Mouse (Mus musculus) lung, embryonic 15.5 days (tissue): ENCODE data around the gene Pgbd1. TPM values are rescaled to one million over a fixed set of nuclear protein-coding genes. Genes with fewer than 3 reads are reported as not detected.

Experiments
- ATAC-seq: fragments of 200-750 bp; cut with Nextera tagmentation; 2 replicates; pipeline ENCODE4 v1.8.0; 2017; ENCODE audit warnings: moderate number of reproducible peaks, borderline replicate concordance; ENCODE audit not compliant: low FRiP score, low TSS enrichment; ENCODE audit errors: extremely low read depth
- H3K27ac ChIP-seq: fragments of 300-500 bp; sonication (generic); 2 replicates; pipeline ENCODE4 v1.5.1; 2015; ENCODE audit warnings: moderate library complexity, mild to moderate bottlenecking, inconsistent platforms
- H3K27me3 ChIP-seq: fragments of 300-500 bp; sonication (generic); 2 replicates; pipeline ENCODE4 v1.6.1; 2015; ENCODE audit warnings: inconsistent platforms
- H3K36me3 ChIP-seq: fragments of 300-500 bp; sonication (generic); 2 replicates; pipeline ENCODE4 v1.6.1; 2015; ENCODE audit warnings: inconsistent platforms
- H3K4me1 ChIP-seq: fragments of 300-500 bp; sonication (generic); 2 replicates; pipeline ENCODE4 v1.6.1; 2015; ENCODE audit warnings: inconsistent platforms
- H3K4me2 ChIP-seq: fragments of 300-500 bp; sonication (generic); 2 replicates; pipeline ENCODE4 v1.6.1; 2015; ENCODE audit warnings: inconsistent platforms, mild to moderate bottlenecking, moderate library complexity
- H3K4me3 ChIP-seq: fragments of 300-500 bp; sonication (generic); 2 replicates; pipeline ENCODE4 v1.5.1; 2015; ENCODE audit warnings: mild to moderate bottlenecking, inconsistent platforms
- H3K9ac ChIP-seq: fragments of 300-500 bp; sonication (generic); 2 replicates; pipeline ENCODE4 v1.6.1; 2015; ENCODE audit warnings: inconsistent platforms
- H3K9me3 ChIP-seq: fragments of 300-500 bp; sonication (generic); 2 replicates; pipeline ENCODE4 v1.6.1; 2016; ENCODE audit warnings: inconsistent platforms
- WGBS: fragments of 180-500 bp; shearing (Covaris S2); methylation state at CpG from one replicate; pipeline ENCODE4 v1.1.7; 2015; 5-methylcytosine and 5-hydroxymethylcytosine counted together
- polyA plus RNA-seq: library from polyadenylated mRNA; unstranded; fragments of >200 nt; fragmentation: Nextera tagmentation; extraction: Ambion mirVana; gene quantifications from 2 replicates; pipeline ENCODE4 v1.2.1, GENCODE M21; 2015

The Pgbd1 gene
- polyA plus RNA-seq, 1 experiment from 2014 or later = 3.0 TPM

DNA sequence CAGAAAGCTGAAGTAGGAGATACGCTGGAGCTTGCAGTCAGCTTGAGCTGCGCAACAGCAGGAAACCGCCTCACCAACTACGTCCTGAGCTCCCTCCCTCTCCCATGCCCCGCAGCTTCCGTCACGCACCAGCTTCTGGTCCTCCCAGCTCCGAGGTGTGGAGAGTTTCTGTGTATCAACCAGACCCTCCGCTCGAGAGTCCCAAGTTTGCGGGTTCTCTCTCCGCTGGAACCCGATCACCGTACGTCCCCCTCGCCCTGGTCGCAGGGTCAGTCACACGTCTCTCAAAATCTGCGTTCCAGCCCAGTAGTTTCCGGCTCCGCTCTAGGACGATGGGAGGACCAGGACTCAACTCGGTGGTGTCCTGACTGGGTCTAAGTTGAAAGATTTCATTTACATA is 12.6 kb upstream of the Pgbd1 start, which contains the start of gene Zscan26:
Gene Zscan26, minus strand, starts transcription at position 282 of the 400 bp plus-strand sequence.
- WGBS = under 1% methylated on average over 23 of the region's 23 CpGs
- peak within 1 kb of the TSS; percentile 83 for H3K4me3 ChIP-seq
- no peaks in the 10 kb centered on the region for H3K9me3 ChIP-seq
- H3K9ac ChIP-seq = peak within 1 kb of the TSS; percentile 70
- peak within 1 kb of the TSS; percentile 62 for H3K4me2 ChIP-seq
- H3K27me3 ChIP-seq = no peaks in the 10 kb centered on the region
- H3K36me3 ChIP-seq = peaks cover 17% of the 10 kb centered on the region
- H3K4me1 ChIP-seq = peaks cover 17% of the 10 kb centered on the region; the same call in 1 of the 2 replicates
- peak; percentile 85 for ATAC-seq
- peak within 1 kb of the TSS; percentile 81 for H3K27ac ChIP-seq

DNA sequence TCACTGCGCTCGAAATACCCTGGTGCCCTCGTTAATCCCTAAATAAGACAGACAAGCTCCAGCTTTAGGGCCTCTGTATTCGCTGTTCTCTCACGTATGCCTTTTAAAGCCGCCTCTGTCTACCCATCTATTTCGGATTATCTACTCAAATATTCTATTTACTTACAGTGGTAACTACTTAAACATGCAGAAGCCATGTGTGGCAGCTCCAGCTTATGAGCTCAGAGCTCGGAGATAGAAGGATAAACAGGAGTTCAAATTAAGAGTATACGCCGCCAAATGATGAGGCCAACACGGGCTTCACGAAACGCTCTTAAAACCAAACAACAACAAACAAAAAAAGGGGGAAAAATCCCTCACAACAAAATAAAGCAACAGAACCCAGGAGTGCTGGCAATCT is 12.2 kb upstream of the Pgbd1 start:
- peak overlapping the region; percentile 70 for H3K9ac ChIP-seq
- peaks cover 17% of the 10 kb centered on the region for H3K4me1 ChIP-seq
- H3K9me3 ChIP-seq = no peaks in the 10 kb centered on the region
- WGBS = 4% methylated on average over 13 of the region's 13 CpGs
- H3K27me3 ChIP-seq = no peaks in the 10 kb centered on the region
- peak overlapping the region; percentile 81 for H3K27ac ChIP-seq
- ATAC-seq = peak; percentile 9; the same call in 1 of the 2 replicates
- H3K36me3 ChIP-seq = peaks cover 17% of the 10 kb centered on the region
- peak overlapping the region; percentile 83 for H3K4me3 ChIP-seq
- peak overlapping the region; percentile 62 for H3K4me2 ChIP-seq

DNA sequence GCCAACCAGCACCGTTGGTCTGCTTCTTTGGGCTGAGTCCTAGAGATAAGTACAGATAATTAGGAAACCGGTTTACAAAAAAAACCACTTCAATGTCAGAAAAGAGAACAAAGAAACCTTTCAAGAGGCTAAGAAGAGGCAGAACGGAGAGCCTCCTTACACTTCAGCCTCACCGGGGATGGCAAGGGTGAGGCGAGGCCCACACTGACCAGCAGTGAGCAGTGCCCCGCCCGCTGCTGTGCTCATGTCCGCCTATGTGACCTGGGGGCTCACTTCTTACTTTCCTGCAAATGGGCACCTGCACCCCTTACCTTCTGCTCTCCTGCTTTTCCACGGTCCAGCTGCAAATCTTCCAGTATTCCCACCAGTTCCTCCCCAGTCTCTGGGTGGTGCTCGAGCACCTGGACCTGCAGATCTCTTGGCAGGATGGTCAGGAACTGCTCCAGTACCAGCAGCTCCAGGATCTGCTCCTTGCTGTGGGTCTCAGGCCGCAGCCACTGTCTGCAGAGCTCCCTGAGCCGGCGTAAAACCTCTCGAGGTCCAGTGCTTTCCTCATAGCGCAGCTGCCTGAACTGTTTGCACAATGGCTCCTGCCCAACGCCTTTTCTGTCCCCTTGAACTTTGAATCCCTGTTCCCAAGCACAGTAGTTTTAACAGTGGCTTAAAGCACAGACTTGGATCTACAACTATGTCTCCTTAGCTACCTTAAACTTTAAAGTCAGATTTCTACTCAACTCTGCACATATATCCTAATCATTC is 7.2 kb upstream of the Pgbd1 start:
- no peak for ATAC-seq
- Histone ChIP-seq H3K9me3 (no peaks in the 10 kb centered on the region), H3K36me3 (peaks cover 59% of the 10 kb centered on the region), H3K4me3 (no peak overlapping the region), H3K27me3 (no peaks in the 10 kb centered on the region), H3K4me2 (no peak overlapping the region), H3K9ac (no peak overlapping the region), H3K4me1 (peaks cover 14% of the 10 kb centered on the region), H3K27ac (peak overlapping the region; percentile 58)
- WGBS = 64% methylated on average over 16 of the region's 16 CpGs

DNA sequence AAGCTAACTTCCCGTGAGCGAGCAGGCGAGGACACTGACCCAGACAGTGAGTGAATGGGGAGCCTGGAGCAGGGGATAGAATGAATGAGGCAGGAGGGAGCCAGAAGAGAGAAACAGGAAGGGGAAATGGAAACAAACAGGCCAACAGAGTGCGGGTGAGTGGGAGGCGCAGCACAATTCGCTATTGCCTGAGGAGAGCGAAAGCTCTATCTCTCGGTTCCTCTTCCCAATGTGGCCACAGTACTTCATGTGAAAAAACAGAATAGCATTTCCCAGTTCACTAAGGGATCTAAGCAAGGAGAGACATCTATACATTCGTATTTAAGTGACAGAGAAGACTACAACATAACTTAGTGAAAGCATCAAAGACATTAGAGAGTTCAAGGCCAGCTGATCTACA is 5.9 kb upstream of the Pgbd1 start:
- ATAC-seq = no peak
- Histone ChIP-seq H3K27ac (no peak overlapping the region), H3K36me3 (peaks cover 65% of the 10 kb centered on the region), H3K4me1 (peaks cover 4% of the 10 kb centered on the region), H3K4me3 (no peak overlapping the region), H3K4me2 (no peak overlapping the region), H3K27me3 (no peaks in the 10 kb centered on the region), H3K9ac (no peak overlapping the region), H3K9me3 (no peaks in the 10 kb centered on the region)
- WGBS = 87% methylated on average over 9 of the region's 9 CpGs

DNA sequence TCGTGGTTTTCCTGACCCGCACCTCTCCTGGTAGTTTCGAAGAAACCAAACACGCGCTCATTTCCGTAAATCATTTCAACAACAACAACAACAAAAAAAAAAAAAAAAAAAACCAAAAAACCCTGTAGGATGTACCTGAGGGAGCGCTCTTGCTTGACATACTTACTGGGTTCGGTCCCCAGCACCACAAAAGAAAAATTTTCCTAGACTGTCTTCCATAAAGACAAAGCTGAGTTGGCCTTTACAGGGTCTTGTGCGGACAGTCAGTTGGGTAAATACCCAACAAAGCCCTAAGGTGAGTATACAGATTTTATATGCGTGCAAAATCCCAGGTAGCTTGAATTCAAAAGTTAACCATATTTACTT is 332 bp upstream of the Pgbd1 start:
- WGBS = 17% methylated on average over 10 of the region's 10 CpGs
- Histone ChIP-seq H3K9ac (peak overlapping the region; percentile 62; the same call in 1 of the 2 replicates), H3K27ac (peak overlapping the region; percentile 90), H3K9me3 (no peaks in the 10 kb centered on the region), H3K4me1 (peaks cover 8% of the 10 kb centered on the region; the same call in 1 of the 2 replicates), H3K36me3 (peaks cover 36% of the 10 kb centered on the region), H3K4me3 (peak overlapping the region; percentile 53), H3K4me2 (peak overlapping the region; percentile 82), H3K27me3 (no peaks in the 10 kb centered on the region)
- no peak for ATAC-seq

DNA sequence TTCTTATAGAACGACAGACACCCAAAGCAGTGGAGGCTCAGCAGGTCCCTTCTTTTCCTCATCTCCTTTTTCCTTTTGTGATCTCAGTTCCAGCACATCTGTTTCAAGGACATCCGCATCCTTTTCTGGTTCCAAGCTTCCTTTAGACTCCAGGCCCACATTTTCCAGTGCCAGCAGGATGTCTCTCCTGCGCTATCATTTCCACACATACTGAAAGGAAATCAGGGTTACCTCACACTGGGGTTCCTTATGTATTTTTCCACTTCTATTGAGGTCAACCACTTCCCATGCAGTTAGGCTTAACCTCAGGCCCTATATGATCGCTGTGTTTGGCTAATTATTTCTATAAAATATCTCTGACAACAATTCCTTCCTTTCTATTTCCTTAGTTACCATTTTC is 5.4 kb downstream of the Pgbd1 start:
- Histone ChIP-seq H3K9me3 (no peaks in the 10 kb centered on the region), H3K27ac (no peak overlapping the region), H3K9ac (no peak overlapping the region), H3K4me2 (no peak overlapping the region), H3K36me3 (no peaks in the 10 kb centered on the region), H3K27me3 (no peaks in the 10 kb centered on the region), H3K4me1 (peaks cover 6% of the 10 kb centered on the region; the same call in 1 of the 2 replicates), H3K4me3 (no peak overlapping the region)
- no peak for ATAC-seq
- 81% methylated on average over 4 of the region's 4 CpGs for WGBS

DNA sequence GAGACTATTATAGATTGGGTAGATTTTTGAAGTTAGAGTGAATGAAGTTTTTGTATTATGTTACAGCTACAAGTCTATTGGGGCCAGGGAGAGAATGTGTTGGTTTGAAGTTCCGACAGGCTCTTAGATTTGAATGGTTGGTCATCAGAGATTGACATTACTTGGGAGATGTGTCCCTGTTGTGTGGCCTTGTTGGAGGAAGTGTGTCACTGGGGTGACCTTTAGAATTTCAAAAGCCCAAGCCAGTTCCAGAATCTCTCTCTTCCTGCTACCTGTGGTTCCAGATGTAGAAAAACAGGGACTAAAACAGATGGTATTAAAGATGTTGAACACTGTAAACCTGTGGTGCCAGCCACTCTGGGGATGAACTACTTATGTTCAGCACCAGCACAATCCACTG is 13.2 kb downstream of the Pgbd1 start:
- 80% methylated on average over 1 of the region's 1 CpGs for WGBS

DNA sequence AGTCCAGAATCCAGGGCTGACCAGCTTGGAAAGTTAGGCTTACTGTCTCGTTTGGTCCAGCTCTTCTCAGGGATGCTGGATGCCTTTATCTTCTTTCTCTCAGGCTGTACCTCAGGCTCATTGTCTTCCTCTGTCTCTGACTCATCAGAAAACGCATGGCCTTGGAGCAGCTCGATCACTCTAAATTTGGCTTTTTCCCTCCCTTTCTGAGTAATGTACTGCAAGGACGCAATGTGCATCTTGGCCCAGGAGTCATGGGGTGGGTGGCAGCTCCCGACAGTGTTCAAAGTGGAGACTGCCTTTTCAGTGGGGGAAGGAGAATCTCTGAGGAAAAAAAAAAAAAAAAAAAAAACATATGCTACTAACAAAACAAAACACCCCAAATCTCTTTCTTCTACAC is 17.6 kb downstream of the Pgbd1 start:
- Histone ChIP-seq H3K4me2 (no peak overlapping the region), H3K9ac (no peak overlapping the region), H3K4me3 (no peak overlapping the region), H3K27ac (no peak overlapping the region), H3K27me3 (no peaks in the 10 kb centered on the region), H3K4me1 (no peaks in the 10 kb centered on the region), H3K9me3 (no peaks in the 10 kb centered on the region), H3K36me3 (no peaks in the 10 kb centered on the region)
- no peak for ATAC-seq
- 59% methylated on average over 5 of the region's 5 CpGs for WGBS

More for the DNA sequence above, 13.2 kb downstream of the Pgbd1 start:
- no peaks in the 10 kb centered on the region for H3K36me3 ChIP-seq
- no peak for ATAC-seq
- no peak overlapping the region for H3K27ac ChIP-seq
- H3K4me1 ChIP-seq = no peaks in the 10 kb centered on the region
- no peak overlapping the region for H3K4me3 ChIP-seq
- no peak overlapping the region for H3K9ac ChIP-seq
- no peaks in the 10 kb centered on the region for H3K9me3 ChIP-seq
- H3K4me2 ChIP-seq = no peak overlapping the region
- H3K27me3 ChIP-seq = no peaks in the 10 kb centered on the region

DNA sequence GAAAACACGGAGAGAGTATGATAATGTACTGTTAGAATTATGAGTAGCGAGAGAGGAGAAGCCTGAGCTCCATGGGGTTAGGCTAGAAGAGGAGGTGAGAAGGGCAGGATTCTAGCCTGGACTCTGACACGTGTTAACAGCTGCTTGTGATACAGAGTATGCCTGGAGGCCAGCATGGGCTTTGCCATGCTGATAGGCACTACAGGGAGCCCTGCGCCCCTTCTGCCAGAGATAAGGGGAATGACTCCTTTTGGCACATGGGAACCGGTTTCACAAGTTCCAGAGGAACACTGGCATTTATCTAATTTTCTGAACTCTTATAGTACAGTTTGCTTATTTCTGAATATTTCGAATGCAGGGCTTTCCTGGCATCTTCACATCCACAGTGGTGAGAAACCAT is 22.0 kb downstream of the Pgbd1 start:
- H3K9ac ChIP-seq = no peak overlapping the region
- no peaks in the 10 kb centered on the region for H3K9me3 ChIP-seq
- WGBS = 44% methylated on average over 6 of the region's 6 CpGs
- no peak overlapping the region for H3K4me3 ChIP-seq
- no peaks in the 10 kb centered on the region for H3K36me3 ChIP-seq
- no peak overlapping the region for H3K4me2 ChIP-seq
- peaks cover 5% of the 10 kb centered on the region; the same call in 1 of the 2 replicates for H3K4me1 ChIP-seq
- no peak overlapping the region for H3K27ac ChIP-seq
- H3K27me3 ChIP-seq = no peaks in the 10 kb centered on the region
- ATAC-seq = no peak; the same call in 1 of the 2 replicates

DNA sequence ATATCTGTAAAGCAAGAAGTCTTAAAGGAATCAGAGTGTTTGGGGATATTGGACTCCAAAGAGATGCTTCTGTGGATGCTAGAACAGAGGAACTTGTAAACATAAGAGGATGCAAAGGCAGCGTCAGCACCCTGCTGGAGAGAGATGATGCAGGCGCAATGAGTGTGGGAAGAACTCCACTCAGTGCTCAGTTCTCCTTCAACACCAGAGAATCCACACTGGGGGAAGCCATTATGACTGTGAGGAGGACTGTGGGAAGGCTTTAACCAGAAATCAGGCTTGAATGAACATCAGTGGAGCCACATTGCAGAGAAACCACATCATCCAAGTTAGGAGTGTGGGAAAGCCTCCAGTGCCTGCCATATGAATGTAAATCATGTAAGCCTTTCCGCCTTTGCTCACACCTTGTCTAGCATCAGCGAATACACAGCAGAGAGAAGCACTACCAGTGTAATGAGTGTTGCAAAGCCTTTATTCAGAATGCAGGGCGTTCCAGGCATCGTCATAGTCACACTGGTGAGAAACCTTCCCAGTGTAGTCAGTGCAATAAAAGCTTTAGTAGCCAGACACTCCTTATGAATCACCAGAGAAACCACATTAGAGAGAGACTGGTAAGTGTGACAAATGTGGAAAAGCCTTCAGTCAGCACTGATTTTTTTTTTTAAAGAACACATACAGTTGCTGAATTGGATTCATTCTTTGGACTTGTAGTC is 23.4 kb downstream of the Pgbd1 start:
- Histone ChIP-seq H3K36me3 (no peaks in the 10 kb centered on the region), H3K4me1 (peaks cover 5% of the 10 kb centered on the region; the same call in 1 of the 2 replicates), H3K27me3 (no peaks in the 10 kb centered on the region), H3K4me3 (no peak overlapping the region), H3K4me2 (no peak overlapping the region), H3K9me3 (no peaks in the 10 kb centered on the region), H3K9ac (no peak overlapping the region), H3K27ac (no peak overlapping the region)
- WGBS = 80% methylated on average over 6 of the region's 6 CpGs
- ATAC-seq = no peak

DNA sequence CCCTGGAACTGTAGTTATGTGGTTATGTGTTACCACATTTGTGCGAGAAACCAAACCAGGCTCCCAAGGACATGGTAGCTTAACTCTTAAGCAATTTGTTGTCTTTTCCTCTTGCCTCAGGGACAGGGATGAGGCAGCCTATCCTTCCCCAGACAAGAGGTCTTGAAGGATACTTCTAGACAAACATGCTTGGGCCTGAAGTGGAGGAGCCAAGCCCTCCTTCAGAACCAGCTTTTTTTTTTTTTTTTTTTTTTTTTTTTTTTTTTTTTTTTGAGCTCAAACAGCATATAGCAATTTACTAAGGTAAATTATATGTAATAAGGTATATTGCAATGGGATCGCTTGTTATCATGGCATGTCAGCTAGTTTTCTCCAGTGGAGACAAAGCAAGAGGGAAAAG is 25.1 kb downstream of the Pgbd1 start:
- Histone ChIP-seq H3K27ac (no peak overlapping the region; the same call in 1 of the 2 replicates), H3K4me3 (no peak overlapping the region), H3K4me2 (no peak overlapping the region), H3K4me1 (peaks cover 5% of the 10 kb centered on the region; the same call in 1 of the 2 replicates), H3K9ac (no peak overlapping the region), H3K36me3 (no peaks in the 10 kb centered on the region), H3K27me3 (no peaks in the 10 kb centered on the region), H3K9me3 (no peaks in the 10 kb centered on the region)
- WGBS = 88% methylated on average over 2 of the region's 2 CpGs
- ATAC-seq = no peak

DNA sequence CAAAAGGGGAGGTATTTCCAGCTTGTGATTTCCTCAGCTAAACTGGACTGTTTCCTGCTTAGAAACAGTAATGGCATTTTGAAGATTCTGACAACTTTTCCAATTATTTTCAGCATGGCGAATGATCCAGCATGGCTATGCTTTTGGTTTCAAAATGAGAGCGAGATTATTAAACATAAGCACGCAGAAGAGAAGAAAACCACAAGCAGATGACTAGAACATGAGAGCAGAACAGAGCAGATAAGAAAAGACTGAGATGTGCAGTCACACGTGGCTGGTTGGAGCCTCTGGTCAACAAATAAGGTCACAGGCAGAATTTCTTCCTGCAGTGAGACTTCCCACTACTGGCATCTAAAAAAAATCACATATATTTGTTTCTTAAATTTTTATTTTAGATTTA is 25.6 kb downstream of the Pgbd1 start:
- WGBS = 62% methylated on average over 4 of the region's 4 CpGs
- ATAC-seq = no peak
- Histone ChIP-seq H3K9ac (no peak overlapping the region), H3K27ac (peak overlapping the region; percentile 63), H3K4me1 (peaks cover 5% of the 10 kb centered on the region; the same call in 1 of the 2 replicates), H3K27me3 (no peaks in the 10 kb centered on the region), H3K4me3 (no peak overlapping the region), H3K4me2 (peak overlapping the region; percentile 27; the same call in 1 of the 2 replicates), H3K9me3 (no peaks in the 10 kb centered on the region), H3K36me3 (no peaks in the 10 kb centered on the region)
